Mouse (Mus musculus) cerebral cortex, adult 2 months (tissue): Measurements from ENCODE around the gene Mdh2.

ENCODE experiments used
- WGBS: fragments of 180-500 bp; shearing (Covaris S2); methylation state at CpG from one replicate; pipeline ENCODE4 v1.1.7; 2018; 5-methylcytosine and 5-hydroxymethylcytosine counted together

Gene Mdh2

DNA sequence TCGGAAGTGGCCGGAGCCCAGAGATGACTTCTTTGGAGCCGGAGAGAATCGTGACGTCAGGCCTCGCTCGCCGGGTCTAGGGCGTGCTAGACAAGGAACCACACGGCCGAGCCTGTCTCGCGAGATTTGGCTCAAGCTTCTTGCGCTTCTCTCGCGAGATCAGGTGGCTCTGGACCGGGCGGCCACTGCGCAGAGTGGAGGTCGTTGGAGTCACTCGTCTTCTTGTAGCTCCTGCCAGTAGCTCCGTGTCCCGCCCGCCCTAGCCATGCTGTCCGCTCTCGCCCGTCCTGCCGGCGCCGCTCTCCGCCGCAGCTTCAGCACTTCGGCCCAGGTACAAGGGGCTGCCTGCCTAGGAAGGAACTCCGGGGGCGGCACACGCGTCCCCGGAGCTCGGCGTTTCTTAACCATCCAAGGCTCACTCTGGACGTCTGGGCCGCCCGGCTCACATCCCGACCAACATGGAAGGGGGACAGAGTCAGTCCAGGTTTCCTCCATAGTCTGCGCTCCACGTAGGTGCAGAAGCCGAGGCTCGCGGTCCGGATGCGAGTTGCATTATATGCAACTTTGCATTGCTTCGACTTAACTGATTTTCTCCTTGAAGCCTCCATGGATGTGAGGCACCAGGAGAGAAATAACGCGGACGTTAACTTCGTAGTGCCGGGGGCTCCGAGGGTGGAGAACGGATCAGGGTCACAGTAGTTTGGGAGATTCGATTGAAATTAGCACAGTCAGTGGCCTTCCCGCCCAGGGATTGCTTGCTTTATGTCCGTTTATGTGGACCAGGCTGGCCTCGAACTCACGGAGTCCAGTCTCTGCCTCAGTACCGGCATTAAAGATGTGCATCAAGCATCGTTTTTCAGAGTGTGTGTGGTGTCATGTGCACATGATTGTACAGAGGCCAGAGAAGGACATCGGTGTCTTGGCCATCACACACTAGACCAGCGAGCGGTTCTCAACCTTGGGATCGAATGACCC lies at the start of gene Mdh2:
TSS of gene Mdh2 (plus strand) at position 10 of the 975 bp plus-strand sequence.
- 1% methylated on average over 70 of the region's 70 CpGs for WGBS

DNA sequence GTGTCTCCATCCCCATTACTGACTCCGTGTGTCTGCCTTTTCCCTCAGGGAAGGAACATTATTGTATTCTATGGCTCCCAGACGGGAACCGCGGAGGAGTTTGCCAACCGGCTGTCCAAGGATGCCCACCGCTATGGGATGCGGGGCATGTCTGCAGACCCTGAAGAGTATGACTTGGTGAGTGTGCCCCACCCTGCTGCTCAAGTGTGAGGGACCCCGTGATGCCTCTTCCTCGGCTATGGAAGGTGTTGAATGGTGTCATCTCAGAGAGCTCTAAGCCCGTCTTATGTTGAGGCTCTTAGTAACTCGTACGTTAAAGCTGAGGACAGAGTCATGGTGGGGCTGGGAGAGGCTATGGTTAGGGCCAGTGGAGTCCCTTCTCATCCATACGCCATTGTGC lies 48.9 kb upstream of the Mdh2 start:
- WGBS: 93% methylated on average over 13 of the region's 13 CpGs

DNA sequence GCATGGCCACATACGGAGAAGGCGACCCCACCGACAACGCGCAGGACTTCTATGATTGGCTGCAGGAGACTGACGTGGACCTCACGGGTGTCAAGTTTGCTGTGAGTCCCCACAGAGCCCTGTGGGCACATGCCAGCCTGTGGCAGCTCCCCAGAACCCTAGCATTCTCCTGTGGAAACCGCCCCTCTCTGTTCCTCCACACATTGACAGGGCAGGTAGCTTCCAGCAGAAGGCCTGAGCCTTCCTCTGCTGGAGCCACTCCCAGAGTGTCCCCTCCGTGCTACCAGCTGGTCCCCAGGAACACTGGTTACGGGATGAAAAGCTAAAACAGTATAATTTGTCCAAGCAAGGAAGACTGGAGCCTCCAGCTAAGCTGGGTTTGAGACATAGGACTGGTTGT lies 48.0 kb upstream of the Mdh2 start:
- 95% methylated on average over 10 of the region's 10 CpGs for WGBS

DNA sequence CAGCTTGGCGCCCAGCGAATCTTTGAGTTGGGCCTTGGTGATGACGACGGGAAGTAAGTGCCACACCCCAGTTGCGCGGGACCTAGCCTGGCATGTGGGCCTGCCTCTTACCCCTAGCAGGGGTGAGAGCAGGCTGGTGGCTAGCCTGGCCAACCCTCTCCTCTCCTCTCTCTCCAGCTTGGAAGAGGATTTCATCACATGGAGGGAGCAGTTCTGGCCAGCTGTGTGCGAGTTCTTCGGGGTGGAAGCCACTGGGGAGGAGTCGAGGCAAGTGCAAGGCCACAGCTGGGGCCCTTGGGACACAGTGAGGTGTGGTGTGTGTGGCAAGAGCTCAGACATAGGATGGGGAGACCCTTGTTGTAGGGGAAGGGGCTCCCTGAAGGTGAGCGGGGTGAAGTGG lies 47.4 kb upstream of the Mdh2 start:
- 92% methylated on average over 10 of the region's 10 CpGs for WGBS

DNA sequence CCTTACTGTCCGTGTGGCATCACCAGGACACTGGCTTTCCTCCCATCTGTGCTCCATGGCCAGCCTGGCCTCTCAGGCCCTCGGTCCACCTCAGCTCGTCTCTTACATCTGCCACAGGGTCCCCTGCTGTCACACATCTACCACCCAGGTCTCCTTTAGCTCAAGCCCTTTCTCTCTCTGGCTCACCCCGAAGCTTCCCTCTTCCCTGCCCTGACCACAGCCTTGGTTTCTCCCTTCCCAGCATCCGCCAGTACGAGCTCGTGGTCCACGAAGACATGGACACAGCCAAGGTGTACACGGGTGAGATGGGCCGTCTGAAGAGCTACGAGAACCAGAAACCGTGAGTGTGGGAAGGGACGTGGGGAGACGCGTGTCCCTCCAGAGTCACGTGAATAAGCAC lies 47.0 kb upstream of the Mdh2 start:
- WGBS: 95% methylated on average over 16 of the region's 16 CpGs

DNA sequence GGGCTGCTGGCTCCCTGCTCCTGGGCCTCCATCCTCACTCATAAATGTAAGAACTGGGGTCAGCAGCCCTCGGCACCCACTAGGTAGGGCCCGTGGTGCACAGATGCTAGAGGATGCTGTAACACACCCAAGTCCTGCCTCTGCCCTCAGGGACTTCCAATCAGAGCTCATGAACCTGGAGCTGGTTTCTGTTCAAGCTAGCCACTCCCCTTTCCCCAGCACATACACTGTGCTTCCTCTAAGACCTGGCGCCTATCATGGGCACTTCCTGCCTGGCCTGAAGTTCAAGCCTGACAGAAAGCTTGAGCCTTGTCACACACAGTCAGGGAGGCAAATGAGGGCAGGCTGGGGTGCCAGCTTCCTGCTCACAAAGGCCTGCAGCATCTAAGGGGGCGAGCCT lies 45.2 kb upstream of the Mdh2 start:
- 87% methylated on average over 4 of the region's 4 CpGs for WGBS

DNA sequence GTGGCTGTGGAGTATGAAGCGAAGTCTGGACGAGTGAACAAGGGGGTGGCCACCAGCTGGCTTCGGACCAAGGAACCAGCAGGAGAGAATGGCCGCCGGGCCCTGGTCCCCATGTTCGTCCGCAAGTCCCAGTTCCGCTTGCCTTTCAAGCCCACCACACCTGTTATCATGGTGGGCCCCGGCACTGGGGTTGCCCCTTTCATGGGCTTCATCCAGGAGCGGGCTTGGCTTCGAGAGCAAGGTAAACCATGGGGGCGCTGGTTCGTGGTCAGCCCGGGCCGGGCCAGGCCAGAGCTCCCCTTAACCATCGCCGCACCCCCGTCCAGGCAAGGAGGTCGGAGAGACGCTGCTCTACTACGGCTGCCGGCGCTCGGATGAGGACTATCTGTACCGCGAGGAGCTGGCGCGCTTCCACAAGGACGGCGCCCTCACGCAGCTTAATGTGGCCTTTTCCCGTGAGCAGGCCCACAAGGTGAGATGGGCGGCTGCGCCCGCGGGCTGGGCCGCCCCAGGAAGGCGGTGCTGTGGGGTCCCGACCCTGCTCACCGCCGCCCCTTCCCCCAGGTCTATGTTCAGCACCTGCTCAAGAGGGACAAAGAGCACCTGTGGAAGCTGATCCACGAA lies 44.1 kb upstream of the Mdh2 start:
- 93% methylated on average over 42 of the region's 42 CpGs for WGBS

DNA sequence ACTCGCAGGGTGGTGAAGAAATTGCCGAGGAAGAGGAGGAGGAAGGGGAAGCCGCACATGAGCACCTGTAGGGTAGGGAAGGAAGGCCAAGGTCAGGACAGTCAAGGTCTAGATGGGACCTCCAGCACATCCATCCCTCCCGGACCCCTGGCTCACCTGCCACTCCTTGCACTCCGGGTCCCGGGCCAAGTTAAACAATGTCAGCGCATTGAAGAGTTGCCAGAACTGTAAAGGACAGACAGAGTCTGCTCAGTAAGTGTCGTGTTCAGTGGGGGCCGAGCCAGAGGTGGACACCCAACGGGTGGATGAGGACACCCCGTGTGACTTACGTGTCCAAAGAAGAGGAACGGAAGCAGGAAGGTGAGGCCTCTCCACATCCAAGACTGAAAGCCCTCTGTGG lies 42.5 kb upstream of the Mdh2 start:
- 82% methylated on average over 13 of the region's 13 CpGs for WGBS

DNA sequence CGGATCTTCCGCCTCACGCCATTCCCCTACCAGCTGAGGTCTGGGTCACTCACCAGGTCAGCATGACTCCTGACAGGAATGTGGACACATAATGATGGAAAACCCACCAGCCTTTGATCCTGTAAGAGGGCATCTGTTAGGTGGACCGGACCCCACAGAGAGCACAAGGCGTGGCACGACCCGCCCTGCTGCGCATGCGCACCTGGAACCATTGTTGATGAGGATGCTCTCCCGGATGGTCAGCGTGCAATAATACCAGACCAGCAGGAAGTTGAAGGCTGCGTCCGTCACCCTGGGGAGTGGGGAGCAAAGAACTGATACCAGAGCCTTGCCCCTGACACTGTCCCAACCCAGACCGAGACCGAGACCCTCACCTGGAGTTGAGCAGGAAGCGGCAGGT lies 41.7 kb upstream of the Mdh2 start:
- WGBS: 96% methylated on average over 16 of the region's 16 CpGs

DNA sequence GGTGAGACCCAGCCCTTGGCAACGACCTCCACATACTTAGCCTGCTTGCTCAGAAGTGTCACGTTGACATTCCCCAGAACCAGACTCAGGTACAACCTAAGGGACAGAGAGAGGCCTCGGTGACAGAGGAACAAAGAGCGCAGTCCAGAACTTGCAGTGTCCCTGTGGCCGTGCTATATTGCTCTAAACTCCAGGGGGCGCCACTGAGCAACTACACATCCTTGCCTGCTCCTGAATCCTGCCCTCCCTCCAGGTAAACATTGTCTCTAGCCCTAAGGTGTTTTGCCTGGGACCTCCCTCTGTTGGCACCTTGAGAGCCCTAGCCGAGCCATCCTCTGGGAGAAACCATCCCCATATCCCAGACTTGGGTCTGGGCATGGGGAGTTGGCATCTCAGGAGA lies 41.1 kb upstream of the Mdh2 start:
- WGBS: 82% methylated on average over 7 of the region's 7 CpGs

DNA sequence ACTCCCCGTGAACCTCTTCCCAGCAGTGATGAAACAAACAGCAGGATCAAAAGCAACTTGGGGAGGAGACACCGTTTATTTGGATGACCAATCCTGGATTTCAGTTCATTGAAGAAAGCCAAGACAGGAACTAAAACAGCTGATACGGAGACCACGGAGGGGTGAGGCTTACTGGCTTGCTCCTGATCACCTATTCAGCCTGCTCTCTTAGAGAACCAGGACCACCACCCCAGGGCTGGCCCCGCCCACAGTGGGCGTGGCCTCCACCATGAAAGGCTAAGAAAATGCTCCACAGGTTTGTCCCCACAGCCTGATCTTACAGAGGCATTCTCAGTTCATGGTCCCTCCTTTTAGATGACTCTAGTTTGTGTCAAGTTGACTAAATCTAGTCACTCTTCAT lies 40.0 kb upstream of the Mdh2 start:
- 37% methylated on average over 6 of the region's 6 CpGs for WGBS

DNA sequence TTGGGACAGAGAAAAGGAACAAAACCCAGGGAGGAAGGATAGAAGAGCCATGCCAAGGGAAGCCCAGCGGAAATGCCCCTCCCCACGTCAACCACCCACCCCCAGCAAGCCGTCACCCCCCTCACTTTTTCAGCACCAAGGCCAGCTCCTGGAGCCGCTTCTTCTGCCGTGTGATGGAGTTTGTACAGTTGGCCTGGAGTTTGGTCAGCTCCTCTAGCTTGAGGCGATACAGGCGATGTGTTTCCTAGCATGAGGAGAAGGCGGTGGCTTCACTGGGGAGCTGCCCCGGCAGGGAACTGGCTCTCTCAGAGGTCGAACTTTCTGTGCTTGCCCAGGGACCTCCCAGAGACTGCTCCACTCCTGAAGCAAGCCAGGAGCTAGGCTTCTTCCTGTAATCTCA lies 36.1 kb upstream of the Mdh2 start:
- 73% methylated on average over 10 of the region's 10 CpGs for WGBS

DNA sequence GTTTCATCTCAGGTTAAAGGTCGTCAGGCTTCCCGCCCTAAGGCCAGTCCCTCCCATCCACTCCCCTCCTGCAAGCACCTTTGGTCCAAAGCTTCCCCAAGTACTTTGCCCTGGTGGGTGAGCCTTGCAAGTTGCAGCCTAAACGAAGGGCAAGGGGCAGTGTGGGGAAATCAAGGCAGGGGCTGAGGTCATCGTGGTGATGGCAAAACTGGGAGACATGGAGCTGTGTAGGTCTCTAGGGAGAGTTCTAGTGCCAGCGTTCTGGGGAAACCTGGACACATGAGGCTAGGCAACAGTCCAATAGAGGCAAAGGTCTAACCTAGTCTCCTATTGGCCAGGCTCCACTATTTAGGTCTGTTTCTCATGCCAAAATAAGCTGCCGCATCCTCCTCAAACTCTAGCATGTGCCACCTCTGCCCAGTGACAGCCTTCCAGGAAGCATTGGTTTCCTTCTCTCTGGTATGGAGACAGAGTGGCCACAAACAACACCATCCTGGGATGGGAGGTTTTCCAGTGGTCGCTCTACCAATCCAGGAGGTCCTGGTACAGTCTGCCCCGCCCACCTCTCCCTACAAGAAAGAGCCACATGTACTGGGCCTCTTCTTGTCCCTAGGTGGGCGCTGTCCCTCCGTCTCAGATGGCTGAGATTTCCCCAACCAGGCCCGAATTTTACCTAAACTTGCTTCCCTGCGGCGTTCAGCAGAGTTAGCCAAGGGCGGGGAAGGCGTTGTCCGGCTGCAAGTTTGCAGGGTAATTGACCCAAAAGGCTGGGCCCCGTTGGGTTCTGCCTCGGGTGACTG lies 35.1 kb upstream of the Mdh2 start:
- 26% methylated on average over 18 of the region's 18 CpGs for WGBS

DNA sequence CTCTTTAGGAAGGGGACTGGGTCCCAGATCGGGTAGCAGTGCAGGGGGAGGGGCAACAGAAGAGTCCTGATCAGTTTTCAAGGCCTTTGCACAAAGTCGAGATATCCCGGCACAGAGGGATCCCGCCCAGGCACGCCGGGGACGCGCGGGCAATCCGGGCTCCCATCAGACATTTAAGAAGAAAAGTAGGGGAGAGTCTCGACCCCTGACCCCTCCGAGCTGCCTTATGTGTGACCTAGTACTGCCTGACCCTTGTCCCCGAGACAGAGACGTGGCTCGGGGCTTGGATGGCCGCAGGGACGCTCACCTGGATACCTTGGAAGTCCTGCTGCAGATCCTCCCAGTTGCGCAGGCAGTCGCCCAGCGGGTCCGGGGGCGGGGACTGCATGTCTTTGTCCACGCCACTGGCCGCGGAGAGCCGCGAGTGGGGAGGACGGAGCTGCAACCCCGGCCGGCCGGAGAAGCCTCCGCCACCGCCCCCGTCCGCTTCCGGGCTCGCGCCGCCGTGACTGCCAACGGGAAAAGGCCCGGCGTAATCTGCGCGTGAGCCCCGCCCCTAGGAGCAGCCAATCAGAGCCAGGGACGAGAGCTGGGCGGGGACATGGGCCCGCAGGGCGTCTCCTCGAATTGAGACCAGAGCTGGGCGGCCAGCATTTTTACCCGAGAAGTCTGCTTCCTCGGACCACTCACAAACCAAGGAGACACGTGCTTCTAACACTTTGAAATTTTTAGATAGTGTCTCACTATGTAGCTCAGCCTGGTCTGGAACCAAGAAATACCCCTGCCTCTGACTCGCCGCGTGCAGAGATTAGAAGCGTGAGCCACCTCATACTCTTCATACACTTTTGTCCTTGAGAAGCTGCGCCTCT lies 34.3 kb upstream of the Mdh2 start, which contains the start of gene Tmem120a:
TSS of gene Tmem120a (minus strand) at position 708 of the 869 bp plus-strand sequence.
- WGBS: under 1% methylated on average over 60 of the region's 60 CpGs

DNA sequence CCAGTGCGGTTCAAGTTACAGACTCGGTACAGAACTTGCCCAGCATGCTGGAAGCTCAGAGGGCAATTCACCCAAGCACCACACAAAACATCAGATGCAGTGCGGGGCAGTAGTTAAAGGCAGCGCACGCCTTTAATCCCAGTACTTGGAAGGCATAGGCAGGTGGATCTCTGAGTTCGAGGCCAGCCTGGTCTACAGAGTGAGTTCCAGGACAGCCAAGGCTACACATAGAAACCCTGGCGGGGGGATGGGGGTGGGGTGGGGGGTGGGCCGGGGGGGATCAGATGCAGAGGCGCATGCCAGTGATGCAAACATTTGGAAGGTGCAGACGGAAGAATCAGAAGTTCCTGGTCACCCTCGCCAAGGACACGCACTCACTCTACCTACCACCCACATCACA lies 33.5 kb upstream of the Mdh2 start:
- 23% methylated on average over 12 of the region's 12 CpGs for WGBS

DNA sequence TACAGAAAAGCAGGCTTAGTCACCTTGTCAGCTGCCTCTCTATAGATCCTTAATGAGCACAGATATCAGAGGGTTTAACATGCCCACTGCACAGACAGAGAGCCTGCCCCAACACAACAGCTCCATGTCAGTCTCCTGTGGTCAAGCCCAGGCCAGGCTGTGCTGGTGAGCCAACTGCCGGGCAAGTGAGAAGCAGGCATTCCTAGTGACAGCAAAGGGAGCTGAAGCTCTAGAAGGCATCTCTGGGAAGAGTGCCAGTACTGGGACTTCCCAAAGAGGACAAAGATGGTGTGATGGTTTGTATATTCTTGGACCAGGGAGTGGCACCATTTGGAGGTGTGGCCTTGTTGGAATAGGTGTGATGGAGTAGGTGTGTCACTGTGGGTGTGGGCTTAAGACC lies 27.2 kb upstream of the Mdh2 start:
- WGBS: 47% methylated on average over 1 of the region's 1 CpGs

DNA sequence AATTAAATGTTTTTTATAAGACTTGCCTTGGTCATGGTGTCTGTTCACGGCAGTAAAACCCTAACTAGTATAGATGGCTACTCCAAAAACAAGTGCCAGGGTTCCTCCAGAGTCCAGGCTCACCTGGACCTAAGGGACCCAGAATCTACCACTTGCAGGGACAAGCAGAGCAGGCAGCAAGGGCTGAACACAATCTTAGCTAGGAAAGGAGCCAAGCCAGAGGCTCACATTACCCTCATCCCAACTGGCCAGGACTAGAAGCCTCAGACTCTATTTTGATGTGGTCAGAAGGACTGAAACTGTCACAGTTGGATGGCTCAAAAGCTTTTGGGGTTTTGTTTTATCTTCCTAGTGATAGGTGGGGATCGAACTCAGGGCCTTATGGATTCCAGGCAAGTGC lies 26.7 kb upstream of the Mdh2 start:
- 86% methylated on average over 2 of the region's 2 CpGs for WGBS

DNA sequence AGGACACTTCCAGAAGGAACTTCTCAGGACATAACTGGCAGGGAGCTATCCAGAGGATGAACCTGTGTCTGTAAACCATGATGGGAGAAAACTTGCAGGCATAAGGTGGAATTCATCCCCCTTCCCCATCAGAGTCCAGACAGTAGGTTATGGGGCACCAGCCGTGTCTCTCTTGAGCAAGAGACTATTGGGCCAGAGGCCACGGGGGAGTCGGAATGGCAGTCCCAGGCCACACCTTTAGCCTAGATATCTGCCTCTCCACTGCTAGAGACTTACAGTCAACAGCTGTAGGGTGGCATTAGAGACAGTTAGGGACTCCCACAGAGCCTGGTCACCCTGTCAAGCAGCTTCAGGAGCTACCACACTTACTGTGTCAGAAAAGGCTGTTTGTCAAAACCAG lies 16.4 kb upstream of the Mdh2 start:
- WGBS: 84% methylated on average over 3 of the region's 3 CpGs

DNA sequence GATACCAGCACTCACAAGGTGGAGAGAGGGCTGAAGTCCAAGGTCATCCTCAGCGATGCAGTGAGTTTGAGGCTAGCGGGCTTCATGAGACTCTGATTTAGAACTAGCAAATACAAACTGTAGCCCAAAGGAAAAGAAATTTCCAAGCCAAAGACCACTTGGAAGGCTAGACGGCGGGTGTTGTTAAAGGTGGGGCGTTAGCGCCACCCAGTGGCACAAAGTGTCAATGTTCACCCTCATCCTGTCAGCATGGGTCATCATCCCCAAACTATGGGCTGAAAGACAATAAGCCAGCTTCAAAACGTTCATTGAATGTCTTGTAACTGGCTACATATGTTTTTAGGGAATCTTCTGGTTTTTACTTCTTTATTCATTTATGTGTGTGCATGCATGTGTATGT lies 14.8 kb upstream of the Mdh2 start:
- 2% methylated on average over 7 of the region's 7 CpGs for WGBS

DNA sequence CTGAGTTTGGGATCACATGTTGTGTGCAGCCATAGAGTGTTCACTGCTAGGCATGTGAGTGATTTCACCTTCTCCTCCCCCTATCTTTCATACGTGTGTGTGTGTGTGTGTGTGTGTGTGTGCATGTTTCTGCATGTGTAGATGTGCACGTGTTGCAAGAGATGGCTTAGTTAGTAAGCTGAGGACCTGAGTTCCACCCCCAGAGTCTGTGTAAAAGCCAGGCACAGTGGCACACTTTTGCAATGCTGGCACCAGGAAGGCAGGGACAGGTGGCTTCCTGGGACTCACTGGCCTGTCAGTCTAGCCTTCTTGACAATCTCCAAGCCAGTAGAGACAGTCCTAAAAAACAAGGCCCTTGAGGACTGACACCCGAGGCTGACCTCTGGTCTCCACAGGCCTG lies 13.3 kb upstream of the Mdh2 start:
- WGBS: 63% methylated on average over 3 of the region's 3 CpGs

DNA sequence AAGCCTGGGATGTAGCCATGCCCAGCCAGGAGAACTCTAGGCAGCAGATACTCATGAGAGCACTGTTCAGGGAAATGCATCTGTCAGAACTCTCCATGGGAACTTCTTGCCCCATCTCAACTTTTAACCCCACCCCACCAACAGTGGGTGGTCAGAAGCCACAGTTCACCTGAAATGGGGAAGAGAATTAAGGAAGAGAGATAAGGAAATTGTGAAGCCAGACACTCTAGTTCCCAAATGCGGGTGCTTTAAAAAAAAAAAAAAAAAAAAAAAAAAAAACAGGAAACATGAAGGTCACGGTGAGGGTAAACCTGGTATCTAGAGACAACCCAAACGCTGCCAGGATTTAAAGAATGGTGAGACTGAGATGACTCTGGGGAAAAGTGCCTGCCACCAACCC lies 5.8 kb upstream of the Mdh2 start:
- 63% methylated on average over 3 of the region's 3 CpGs for WGBS
